Mouse (Mus musculus) effector memory CD4-positive, alpha-beta T cell, adult 7 months (primary cell): ENCODE results near the gene Chfr. TPM values are rescaled to one million over a fixed set of nuclear protein-coding genes. Genes with fewer than 3 reads are reported as not detected.

ENCODE experiments used
- polyA plus RNA-seq: library from polyadenylated mRNA; unstranded; fragments of 100-300 nt; shearing (Covaris generic); gene quantifications from one replicate; pipeline ENCODE4 v1.2.1, GENCODE M21; 2017

Chfr gene
- 45.5 TPM for polyA plus RNA-seq

GRCm38 (mm10) chr5:110135293-110136086 lies at the start of gene Chfr:
Gene Chfr, plus strand, starts transcription at chr5:110135842.

GRCm38 (mm10) chr5:110094030-110094846 lies 41.4 kb upstream of the Chfr start, which contains the start of gene Gm35315:
Gene Gm35315, minus strand, starts transcription at chr5:110094420.

GRCm38 (mm10) chr5:110099656-110100580 lies 35.7 kb upstream of the Chfr start, which contains the start of gene Plcxd1:
Gene Plcxd1, plus strand, starts transcription at chr5:110099969.

GRCm38 (mm10) chr5:110107581-110108304 lies 27.9 kb upstream of the Chfr start, which contains the start of gene Gtpbp6:
Gene Gtpbp6, minus strand, starts transcription at chr5:110108197.

GRCm38 (mm10) chr5:110109991-110110441 lies 25.6 kb upstream of the Chfr start, which contains the start of gene Zfp605:
Gene Zfp605, plus strand, starts transcription at chr5:110110092.

GRCm38 (mm10) chr5:110176362-110177020 lies 40.8 kb downstream of the Chfr start, which contains the start of gene Golga3:
Gene Golga3, plus strand, starts transcription at chr5:110176701.

Other genes starting within 250 kb of the Chfr start
- 11.7 TPM for gene Gm15446, start 212.4 kb upstream of the Chfr start, polyA plus RNA-seq
- 12.2 TPM for gene Zfp932, start 139.3 kb upstream of the Chfr start, polyA plus RNA-seq
- gene Gm17655, start 63.3 kb upstream of the Chfr start, polyA plus RNA-seq: 4.2 TPM
- gene Gm35315, start 41.4 kb upstream of the Chfr start, polyA plus RNA-seq: 0.29 TPM
- gene Plcxd1, start 35.9 kb upstream of the Chfr start, polyA plus RNA-seq: 3.2 TPM
- gene Gtpbp6, start 27.6 kb upstream of the Chfr start, polyA plus RNA-seq: 40.2 TPM
- gene Zfp605, start 25.8 kb upstream of the Chfr start, polyA plus RNA-seq: 1.5 TPM
- gene Golga3, start 40.9 kb downstream of the Chfr start, polyA plus RNA-seq: 23.9 TPM
- gene Ankle2, start 95.2 kb downstream of the Chfr start, polyA plus RNA-seq: 36.7 TPM
- 55.0 TPM for gene Pgam5, start 134.1 kb downstream of the Chfr start, polyA plus RNA-seq
- 0.88 TPM for gene Pxmp2, start 150.3 kb downstream of the Chfr start, polyA plus RNA-seq
- 3.6 TPM for gene Pole, start 150.5 kb downstream of the Chfr start, polyA plus RNA-seq
- gene P2rx2, start 207.4 kb downstream of the Chfr start, polyA plus RNA-seq: not detected
- not detected for gene Lrcol1, start 208.9 kb downstream of the Chfr start, polyA plus RNA-seq